Comparison of ENCODE assay signal across 8 mouse cellular contexts in the genomic region with DNA sequence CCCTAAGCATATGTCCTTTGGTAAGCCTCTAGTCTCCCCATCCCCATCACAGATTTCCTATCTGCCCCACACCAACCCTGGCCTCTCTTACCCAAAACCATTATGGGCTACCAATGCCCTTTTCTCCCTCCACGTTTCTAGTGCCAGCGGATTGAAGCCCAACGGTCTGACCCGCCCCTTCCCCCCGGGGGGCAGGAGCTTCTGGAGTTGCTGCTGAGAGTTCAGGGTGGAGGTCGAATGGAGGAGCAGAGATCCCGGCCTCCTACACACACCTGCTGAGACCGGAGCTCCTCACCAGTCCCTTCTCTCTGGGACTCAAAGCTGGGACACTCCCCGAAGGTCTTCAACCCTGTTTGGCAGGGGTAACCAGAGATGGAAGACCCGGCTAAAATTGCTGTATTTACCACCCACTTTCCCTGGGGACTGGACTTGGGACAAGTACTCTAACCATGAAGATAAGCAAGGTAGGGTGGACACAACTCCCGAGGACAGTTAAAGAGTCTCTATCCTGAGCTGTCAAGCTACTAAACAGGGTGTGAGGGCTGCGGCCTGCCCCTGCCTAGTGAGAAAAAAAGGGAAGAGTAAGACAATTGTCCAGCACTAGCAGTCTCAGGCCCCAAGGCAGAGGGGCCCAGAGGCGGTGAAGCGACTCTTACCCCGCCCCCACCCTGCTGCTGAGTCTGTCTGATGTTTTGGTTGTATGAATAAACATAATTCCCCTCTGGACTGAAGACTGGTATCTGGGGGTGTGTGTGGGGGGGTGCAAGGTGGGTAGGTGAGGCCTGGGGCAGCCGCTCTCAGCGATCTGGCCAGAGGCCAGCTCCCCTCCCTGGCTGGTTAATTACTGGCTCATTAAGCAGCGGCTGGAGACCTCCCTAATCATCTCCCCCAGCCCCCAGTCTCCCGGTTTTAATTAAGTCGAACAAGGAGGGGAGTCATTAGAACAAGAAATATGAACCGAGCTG. TPM values are rescaled to one million over a fixed set of nuclear protein-coding genes. Genes with fewer than 3 reads are reported as not detected.
A peak's percentile ranks its signal among the peaks of the same experiment; 100 is the strongest.
DNase-seq lines count a peak whose midpoint lies in the region; ATAC-seq lines count a peak whose summit lies in the region.

A gene (plus strand): TSS at position 238 of the 965 bp plus-strand sequence.

- peaks cover 69% of the 10 kb centered on the region for H3K4me1 ChIP-seq in hindbrain, embryonic 12.5 days
- peaks cover 58% of the 10 kb centered on the region for H3K4me1 ChIP-seq in midbrain, embryonic 11.5 days (ENCODE audit: control insufficient read depth, insufficient read depth, low read length)

- peak; percentile 23 for ATAC-seq in hindbrain, embryonic 12.5 days (ENCODE audit: low FRiP score)
- ATAC-seq in midbrain, embryonic 11.5 days (ENCODE audit: low FRiP score): peak; percentile 24

- peaks cover 23% of the 10 kb centered on the region for H3K36me3 ChIP-seq in hindbrain, embryonic 12.5 days
- H3K36me3 ChIP-seq in midbrain, embryonic 11.5 days (ENCODE audit: control insufficient read depth, insufficient read depth, low read length): peaks cover 5% of the 10 kb centered on the region; the same call in 1 of the 2 replicates

- peak within 1 kb of the TSS; percentile 79 for H3K4me3 ChIP-seq in hindbrain, embryonic 12.5 days
- peak within 1 kb of the TSS; percentile 73 for H3K4me3 ChIP-seq in midbrain, embryonic 11.5 days (ENCODE audit: low read depth, low read length)

- peak; percentile 65 for DNase-seq in embryo, embryonic 10 days (ENCODE audit: low spot score)
- DNase-seq in embryo, embryonic 9.5 days (ENCODE audit: extremely low spot score): no peak
- no peak for DNase-seq in adrenal gland, postnatal 25 days
- peak; percentile 58 for DNase-seq in forelimb bud, embryonic 11.5 days (ENCODE audit: low read depth, low spot score)
- no peak for DNase-seq in left cerebral cortex, postnatal 36 days (ENCODE audit: low spot score in 2 of 2)
- peak; percentile 98 for DNase-seq in midbrain, embryonic 11.5 days (ENCODE audit: low spot score, missing footprints)
- no peak for DNase-seq in ovary, adult 18-20 months (ENCODE audit: low spot score)

- H3K27ac ChIP-seq in hindbrain, embryonic 12.5 days: peak within 1 kb of the TSS; percentile 99
- H3K27ac ChIP-seq in midbrain, embryonic 11.5 days (ENCODE audit: low read depth, low read length): peak within 1 kb of the TSS; percentile 97

- H3K9me3 ChIP-seq in hindbrain, embryonic 12.5 days (replicated peaks): no peaks in the 10 kb centered on the region
- H3K9me3 ChIP-seq in midbrain, embryonic 11.5 days (ENCODE audit: control insufficient read depth, low read length): no peaks in the 10 kb centered on the region

- peak within 1 kb of the TSS; percentile 90 for H3K4me2 ChIP-seq in hindbrain, embryonic 12.5 days (replicated peaks)
- H3K4me2 ChIP-seq in midbrain, embryonic 11.5 days: peak within 1 kb of the TSS; percentile 82

- no peaks in the 10 kb centered on the region for H3K27me3 ChIP-seq in hindbrain, embryonic 12.5 days
- no peaks in the 10 kb centered on the region for H3K27me3 ChIP-seq in midbrain, embryonic 11.5 days (ENCODE audit: control insufficient read depth, insufficient read depth, low read length)

- H3K9ac ChIP-seq in hindbrain, embryonic 12.5 days: peak within 1 kb of the TSS; percentile 98
- H3K9ac ChIP-seq in midbrain, embryonic 11.5 days (ENCODE audit: low read length): peak within 1 kb of the TSS; percentile 96

- intact Hi-C loops in left cerebral cortex, postnatal 36 days (cut with DNase I): loop anchor here (5.0 to 10.0 kb wide), 2 partner anchors 557 to 646 kb away; a partner anchor contains a TSS

- WGBS in hindbrain, embryonic 12.5 days: 2% methylated on average over 21 of the region's 21 CpGs
- WGBS in midbrain, embryonic 11.5 days: 1% methylated on average over 21 of the region's 21 CpGs

RNA-seq across cellular contexts. Expression of the gene that starts here (rescaled TPM):
- total RNA-seq in adrenal gland, postnatal 25 days (2021): 36.4 and 51.6 TPM in 2 replicates
- 17.9 and 18.7 TPM in 2 replicates for polyA plus RNA-seq in hindbrain, embryonic 12.5 days (2016; fragmentation: Nextera tagmentation; extraction: Ambion mirVana)
- total RNA-seq in left cerebral cortex, postnatal 36 days (2021): 10 to 100 TPM; 53.2 to 58.4 TPM
- 17.3 and 20.1 TPM in 2 replicates for polyA plus RNA-seq in midbrain, embryonic 11.5 days (2014; fragmentation: Nextera tagmentation; extraction: Ambion mirVana)

Comparison
In these comparisons a context has a peak if more than half of its experiments do, and no peak if none do; other contexts are left out.
1. DNase-seq: peak in embryo, embryonic 10 days (single experiment), forelimb bud, embryonic 11.5 days (single experiment) and midbrain, embryonic 11.5 days (single experiment); none in embryo, embryonic 9.5 days (single experiment), adrenal gland, postnatal 25 days (single experiment), left cerebral cortex, postnatal 36 days (0 of 2) and ovary, adult 18-20 months (single experiment).